Mouse (Mus musculus) stomach, postnatal 0 days (tissue): Measurements from ENCODE around the gene Shisa7. TPM values are rescaled to one million over a fixed set of nuclear protein-coding genes. Genes with fewer than 3 reads are reported as not detected.
"Not testable (repeated sequence)": the region's sequence is repeated elsewhere in the genome, so short reads cannot be mapped to it uniquely, and the experiment has no call there.

Experiments used
- ATAC-seq: fragments of 200-750 bp; cut with Nextera tagmentation; 2 replicates; pipeline ENCODE4 v1.8.0; 2017; ENCODE audit not compliant: low FRiP score, low TSS enrichment
- DNase-seq: peaks from one replicate; pipeline ENCODE4 v3.0.0-alpha.2; 2016; ENCODE audit warnings: low spot score
- H3K27ac ChIP-seq: fragments of 300-500 bp; sonication (generic); replicated peaks from 2 replicates; pipeline ENCODE4 v1.5.1; 2014; ENCODE audit warnings: mild to moderate bottlenecking, control low read depth
- H3K27me3 ChIP-seq: fragments of 300-500 bp; sonication (generic); 2 replicates; pipeline ENCODE4 v1.6.1; 2014; ENCODE audit warnings: low read length; ENCODE audit not compliant: control insufficient read depth, insufficient read depth
- H3K36me3 ChIP-seq: fragments of 300-500 bp; sonication (generic); 2 replicates; pipeline ENCODE4 v1.6.1; 2014; ENCODE audit warnings: low read length, mixed read lengths; ENCODE audit not compliant: control insufficient read depth, insufficient read depth
- H3K4me1 ChIP-seq: fragments of 300-500 bp; sonication (generic); replicated peaks from 2 replicates; pipeline ENCODE4 v1.6.1; 2014; ENCODE audit warnings: antibody characterized with exemption; ENCODE audit not compliant: control insufficient read depth, insufficient read depth
- H3K4me2 ChIP-seq: fragments of 300-500 bp; sonication (generic); replicated peaks from 2 replicates; pipeline ENCODE4 v1.6.1; 2014; ENCODE audit warnings: low read depth, mild to moderate bottlenecking, control low read depth, moderate library complexity
- H3K4me3 ChIP-seq: fragments of 300-500 bp; sonication (generic); 2 replicates; pipeline ENCODE4 v1.5.1; 2014; ENCODE audit warnings: low read depth, low read length, control low read depth
- H3K9ac ChIP-seq: fragments of 300-500 bp; sonication (generic); 2 replicates; pipeline ENCODE4 v1.6.1; 2014; ENCODE audit warnings: mild to moderate bottlenecking, low read length, control low read depth, mixed read lengths
- H3K9me3 ChIP-seq: fragments of 300-500 bp; sonication (generic); 2 replicates; pipeline ENCODE4 v1.6.1; 2016; ENCODE audit warnings: low read length; ENCODE audit not compliant: control insufficient read depth
- CTCF ChIP-seq: IDR thresholded peaks from 2 replicates; pipeline ENCODE4 v1.5.1; 2016; ENCODE audit warnings: antibody characterized with exemption, low read depth, mild to moderate bottlenecking, moderate library complexity
- EP300 ChIP-seq: optimal IDR thresholded peaks from 2 replicates; pipeline ENCODE3; 2016; ENCODE audit warnings: antibody characterized with exemption
- WGBS: fragments of 180-500 bp; shearing (Covaris S2); extraction: QIAGEN DNeasy Blood & Tissue Kit; methylation state at CpG from one replicate; pipeline ENCODE4 v1.1.7; 2014; 5-methylcytosine and 5-hydroxymethylcytosine counted together
- polyA plus RNA-seq: library from polyadenylated mRNA; unstranded; fragments of >200 nt; fragmentation: Nextera tagmentation; extraction: Ambion mirVana; gene quantifications from 2 replicates; pipeline ENCODE4 v1.2.1, GENCODE M21; 2015

Shisa7 gene
- polyA plus RNA-seq, 1 experiment from 2014 or later, result 0.15 TPM

- no peak overlapping the region for H3K27ac ChIP-seq
- WGBS, result 71% methylated on average over 7 of the region's 7 CpGs
- no peak for DNase-seq
These were observed 19.1 kb upstream of the Shisa7 start for GRCm38 (mm10) chr7:4863541-4864080.

GRCm38 (mm10) chr7:4863041-4863440 lies 18.5 kb upstream of the Shisa7 start:
- TF ChIP-seq EP300 (no peak), CTCF (no peak)
- Histone ChIP-seq H3K27me3 (no peaks in the 10 kb centered on the region), H3K36me3 (no peaks in the 10 kb centered on the region), H3K27ac (no peak overlapping the region), H3K4me3 (no peak overlapping the region), H3K4me1 (0 out of 2 replicates have a peak, but pooled peaks cover 5% of the 10 kb centered on the region), H3K4me2 (no peak overlapping the region), H3K9me3 (no peaks in the 10 kb centered on the region), H3K9ac (no peak overlapping the region)
- WGBS, result 5% methylated on average over 1 of the region's 1 CpGs
- DNase-seq, result peak; percentile 58
- ATAC-seq, result no peak

More at GRCm38 (mm10) chr7:4863541-4864080, 19.1 kb upstream of the Shisa7 start:
- no peaks in the 10 kb centered on the region for H3K36me3 ChIP-seq
- ATAC-seq, result no peak
- H3K27me3 ChIP-seq, result no peaks in the 10 kb centered on the region
- H3K4me1 ChIP-seq, result 0 out of 2 replicates have a peak, but pooled peaks cover 5% of the 10 kb centered on the region
- H3K4me2 ChIP-seq, result no peak overlapping the region
- no peak overlapping the region for H3K9ac ChIP-seq
- TF ChIP-seq EP300, result no peak
- no peak for TF ChIP-seq CTCF
- H3K9me3 ChIP-seq, result no peaks in the 10 kb centered on the region
- H3K4me3 ChIP-seq, result no peak overlapping the region

DNA sequence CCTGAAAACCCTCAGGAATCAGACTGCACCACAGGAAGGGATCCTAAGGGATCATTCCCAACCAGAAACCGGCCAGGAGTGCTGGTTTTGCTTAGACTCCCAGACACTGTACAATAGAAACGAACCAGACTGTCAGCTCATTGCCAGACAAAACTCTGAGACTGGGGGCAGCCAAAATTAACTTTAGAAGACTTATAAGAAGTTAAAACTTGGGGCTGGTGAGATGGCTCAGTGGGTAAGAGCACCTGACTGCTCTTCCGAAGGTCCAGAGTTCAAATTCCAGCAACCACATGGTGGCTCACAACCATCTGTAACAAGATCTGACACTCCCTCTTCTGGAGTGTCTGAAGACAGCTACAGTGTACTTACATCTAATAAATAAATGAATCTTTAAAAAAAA lies 16.4 kb upstream of the Shisa7 start:
- not testable (repeated sequence) for DNase-seq, H3K4me3 ChIP-seq, H3K4me2 ChIP-seq, ATAC-seq, H3K36me3 ChIP-seq, H3K9me3 ChIP-seq, H3K9ac ChIP-seq, H3K27me3 ChIP-seq, H3K27ac ChIP-seq, H3K4me1 ChIP-seq
- WGBS, result 68% methylated on average over 3 of the region's 3 CpGs

DNA sequence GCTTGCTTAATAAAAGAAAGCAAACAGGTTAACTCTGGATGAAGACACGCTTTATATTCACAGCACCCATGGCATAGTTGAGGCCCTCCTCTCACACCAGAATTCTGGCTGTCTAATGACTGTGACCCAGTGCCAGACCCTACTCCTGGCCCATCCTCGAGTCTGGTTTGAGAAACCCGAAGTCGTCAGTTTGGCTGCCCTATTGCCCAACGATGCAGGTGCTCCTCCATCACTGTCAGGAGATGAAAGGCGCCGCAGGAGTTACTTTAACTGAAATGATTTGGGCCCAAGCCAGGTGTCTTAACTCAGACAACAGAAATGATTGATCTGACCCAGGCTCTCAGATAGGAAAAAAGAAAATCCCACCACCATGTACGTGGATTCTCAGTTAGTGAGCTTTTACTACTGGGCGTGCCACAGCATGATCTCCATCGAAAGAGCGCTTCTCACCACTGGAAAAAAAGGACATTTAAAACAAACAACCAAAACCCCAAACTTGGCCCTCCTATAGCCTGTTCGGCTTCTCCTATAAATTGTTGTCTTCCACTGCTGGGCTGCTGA lies 15.0 kb upstream of the Shisa7 start:
- no peaks in the 10 kb centered on the region for H3K36me3 ChIP-seq
- no peak overlapping the region for H3K27ac ChIP-seq
- WGBS, result 34% methylated on average over 12 of the region's 12 CpGs
- no peaks in the 10 kb centered on the region for H3K9me3 ChIP-seq
- H3K4me1 ChIP-seq, result no peaks in the 10 kb centered on the region
- TF ChIP-seq CTCF, result no peak
- no peak for TF ChIP-seq EP300
- no peak overlapping the region for H3K4me2 ChIP-seq
- H3K27me3 ChIP-seq, result no peaks in the 10 kb centered on the region
- ATAC-seq (no peak), DNase-seq (no peak)
- no peak overlapping the region for H3K4me3 ChIP-seq
- H3K9ac ChIP-seq, result no peak overlapping the region

DNA sequence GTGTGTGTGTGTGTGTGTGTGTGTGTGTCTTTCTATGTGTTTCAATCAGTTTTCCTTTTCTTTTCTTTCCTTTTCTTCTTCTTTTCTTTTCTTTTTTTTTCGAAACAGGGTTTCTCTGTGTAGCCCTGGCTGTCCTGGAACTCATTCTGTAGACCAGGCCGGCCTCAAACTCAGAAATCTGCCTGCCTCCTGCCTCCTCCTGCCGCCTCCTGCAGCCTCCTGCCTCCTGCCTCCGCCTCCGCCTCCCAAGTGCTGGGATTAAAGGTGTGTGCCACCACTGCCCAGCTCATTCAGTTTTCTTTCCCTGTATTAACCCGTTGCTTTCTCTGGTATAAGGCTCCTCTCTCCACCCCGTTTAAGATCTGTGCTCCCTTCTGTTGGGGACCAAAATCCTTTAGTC lies 12.8 kb upstream of the Shisa7 start:
- no peaks in the 10 kb centered on the region for H3K9me3 ChIP-seq
- H3K9ac ChIP-seq, result no peak overlapping the region
- H3K36me3 ChIP-seq, result no peaks in the 10 kb centered on the region
- H3K4me2 ChIP-seq, result no peak overlapping the region
- no peak overlapping the region for H3K4me3 ChIP-seq
- WGBS, result 58% methylated on average over 7 of the region's 7 CpGs
- H3K27me3 ChIP-seq, result no peaks in the 10 kb centered on the region
- H3K4me1 ChIP-seq, result no peaks in the 10 kb centered on the region
- H3K27ac ChIP-seq, result no peak overlapping the region
- DNase-seq (no peak), ATAC-seq (no peak)
- no peak for TF ChIP-seq CTCF
- TF ChIP-seq EP300, result no peak

- WGBS, result 83% methylated on average over 9 of the region's 9 CpGs
- no peak for TF ChIP-seq EP300
- TF ChIP-seq CTCF, result no peak
- no peaks in the 10 kb centered on the region for H3K36me3 ChIP-seq
- H3K4me3 ChIP-seq, result no peak overlapping the region
- ATAC-seq (no peak), DNase-seq (no peak)
- H3K9me3 ChIP-seq, result no peaks in the 10 kb centered on the region
- H3K4me2 ChIP-seq, result no peak overlapping the region
- H3K27me3 ChIP-seq, result no peaks in the 10 kb centered on the region
- no peak overlapping the region for H3K27ac ChIP-seq
- no peaks in the 10 kb centered on the region for H3K4me1 ChIP-seq
- H3K9ac ChIP-seq, result no peak overlapping the region
These were observed 12.0 kb upstream of the Shisa7 start for GRCm38 (mm10) chr7:4856508-4856907.
